Mouse (Mus musculus): ENCODE results near the gene Fuca1. TPM values are rescaled to one million over a fixed set of nuclear protein-coding genes. Genes with fewer than 3 reads are reported as not detected.

Fuca1 gene
- polyA plus RNA-seq (2015; fragmentation: Nextera tagmentation; extraction: Ambion mirVana) = 66.0 and 70.1 TPM in 2 replicates

DNA sequence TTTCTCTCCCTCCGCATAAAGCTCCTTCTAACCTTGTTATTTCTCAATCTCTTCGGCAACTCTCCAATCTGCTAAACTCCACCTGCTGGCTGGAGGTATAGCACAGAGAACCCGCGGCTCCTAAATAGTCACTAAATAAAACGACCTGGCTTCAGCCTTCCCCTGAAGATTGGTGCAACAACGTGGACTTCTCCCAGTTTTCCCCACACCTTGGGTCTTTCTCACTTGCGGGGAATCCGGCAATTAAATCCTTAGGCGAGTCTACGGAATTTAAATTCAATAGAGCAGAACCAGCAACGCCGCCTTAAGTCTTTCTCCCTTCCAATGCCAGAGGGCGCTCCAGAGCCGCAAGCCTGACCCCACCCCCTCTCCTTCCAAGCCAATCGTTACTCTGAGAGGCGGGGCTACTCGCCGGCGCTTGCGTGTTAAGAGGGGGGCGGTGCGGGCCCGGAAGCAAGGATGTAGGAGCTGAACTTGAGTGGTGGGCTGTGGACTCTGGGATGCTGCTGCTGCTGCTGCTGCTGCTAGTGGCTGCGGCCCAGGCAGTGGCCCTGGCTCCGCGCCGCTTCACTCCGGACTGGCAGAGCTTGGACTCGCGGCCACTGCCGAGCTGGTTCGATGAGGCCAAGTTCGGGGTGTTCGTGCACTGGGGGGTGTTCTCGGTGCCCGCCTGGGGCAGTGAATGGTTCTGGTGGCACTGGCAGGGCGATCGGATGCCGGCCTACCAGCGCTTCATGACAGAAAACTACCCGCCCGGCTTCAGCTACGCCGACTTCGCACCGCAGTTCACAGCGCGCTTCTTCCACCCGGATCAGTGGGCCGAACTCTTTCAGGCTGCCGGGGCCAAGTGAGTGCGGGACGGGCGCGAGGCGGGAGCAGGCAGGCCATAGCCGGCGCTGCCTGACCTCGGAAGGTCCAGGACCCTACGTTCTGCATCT is at the start of gene Fuca1:
TSS of gene Fuca1 (plus strand) at position 432 of the 938 bp plus-strand sequence.
- ATAC-seq = peak; percentile 97
- Histone ChIP-seq H3K36me3 (ENCODE audit: control insufficient read depth, insufficient read depth, low read length) (peaks cover 1% of the 10 kb centered on the region; the same call in 1 of the 2 replicates), H3K9me3 (replicated peaks; ENCODE audit: control insufficient read depth, low read length, poor library complexity, severe bottlenecking) (no peaks in the 10 kb centered on the region), H3K27ac (ENCODE audit: low read length) (peak within 1 kb of the TSS; percentile 76), H3K4me2 (ENCODE audit: low read length) (peak within 1 kb of the TSS; percentile 91), H3K4me3 (ENCODE audit: low read depth, low read length) (peak within 1 kb of the TSS; percentile 57), H3K4me1 (ENCODE audit: control insufficient read depth, insufficient read depth, low read length) (peaks cover 8% of the 10 kb centered on the region), H3K9ac (ENCODE audit: low read depth, low read length) (peak within 1 kb of the TSS; percentile 74), H3K27me3 (ENCODE audit: control insufficient read depth, insufficient read depth, low read depth, low read length) (no peaks in the 10 kb centered on the region)
- WGBS = 1% methylated on average over 58 of the region's 60 CpGs

DNA sequence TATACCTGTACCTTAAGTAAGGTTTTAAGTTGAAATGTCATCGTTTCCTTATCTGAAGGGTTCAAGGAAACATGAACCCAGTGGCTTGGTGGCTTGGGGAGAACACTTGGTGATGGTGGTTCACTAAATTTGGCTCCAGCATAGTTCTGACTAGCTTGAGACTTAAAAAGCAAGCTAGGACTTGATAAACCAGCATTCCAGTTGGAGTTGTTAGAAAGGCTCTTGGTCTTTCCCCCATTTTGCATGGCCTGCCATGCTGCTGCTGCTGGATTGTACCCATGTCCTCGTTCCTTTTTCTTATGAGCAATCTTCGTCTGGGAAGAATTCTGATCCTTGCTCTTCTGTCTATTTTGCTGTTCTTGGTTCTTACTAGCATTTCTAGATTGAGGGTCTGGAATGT is 48.5 kb upstream of the Fuca1 start:
- H3K27ac ChIP-seq (ENCODE audit: low read length) = no peak overlapping the region
- no peak for ATAC-seq
- 42% methylated on average over 3 of the region's 3 CpGs for WGBS
- H3K4me1 ChIP-seq (ENCODE audit: control insufficient read depth, insufficient read depth, low read length) = peaks cover 33% of the 10 kb centered on the region
- peaks cover 7% of the 10 kb centered on the region for H3K36me3 ChIP-seq (ENCODE audit: control insufficient read depth, insufficient read depth, low read length)
- H3K4me2 ChIP-seq (ENCODE audit: low read length) = peak overlapping the region; percentile 75
- no peak overlapping the region for H3K9ac ChIP-seq (ENCODE audit: low read depth, low read length)
- peak overlapping the region; percentile 79 for H3K4me3 ChIP-seq (ENCODE audit: low read depth, low read length)
- H3K27me3 ChIP-seq (ENCODE audit: control insufficient read depth, insufficient read depth, low read depth, low read length) = no peaks in the 10 kb centered on the region
- H3K9me3 ChIP-seq (replicated peaks; ENCODE audit: control insufficient read depth, low read length, poor library complexity, severe bottlenecking) = no peaks in the 10 kb centered on the region

DNA sequence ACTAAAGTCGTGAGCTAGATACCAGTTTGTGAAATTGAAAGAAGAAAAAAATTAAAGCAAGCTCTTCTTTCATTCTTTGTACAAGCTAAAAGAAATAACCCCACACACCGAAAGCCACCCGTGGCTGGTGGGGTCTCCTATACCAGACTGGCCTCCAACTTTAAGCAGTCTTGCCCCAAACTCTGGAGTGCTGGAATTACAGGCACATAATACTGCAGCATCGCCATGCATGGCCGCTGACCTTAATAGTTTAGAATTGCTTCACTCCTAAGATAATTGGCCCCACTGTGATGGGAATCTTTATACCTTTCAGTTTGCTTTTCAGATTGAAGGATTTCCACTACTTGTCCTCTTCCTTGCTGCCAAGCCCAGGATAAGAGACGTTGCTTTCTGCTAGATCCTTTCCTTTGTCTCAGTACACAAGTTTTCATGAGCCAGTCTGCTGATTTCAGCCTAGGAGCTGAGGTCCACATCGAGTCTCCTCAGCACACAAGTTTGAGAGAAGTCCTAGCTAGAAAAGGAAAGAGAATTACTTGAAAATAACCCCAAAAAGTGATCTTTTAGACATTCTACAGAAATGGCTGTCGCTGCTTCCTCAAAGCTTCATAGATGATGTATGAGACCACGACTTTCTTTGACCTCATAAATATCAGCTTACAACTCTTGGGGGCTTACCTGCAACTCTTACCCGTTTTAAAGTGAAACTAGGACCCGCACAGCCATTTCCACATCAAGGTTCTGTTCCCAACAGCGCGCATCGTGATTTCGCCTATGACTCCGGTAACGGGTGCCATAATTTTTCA is 47.7 kb upstream of the Fuca1 start:
- peak overlapping the region; percentile 88 for H3K9ac ChIP-seq (ENCODE audit: low read depth, low read length)
- peak overlapping the region; percentile 79 for H3K4me3 ChIP-seq (ENCODE audit: low read depth, low read length)
- no peak for ATAC-seq
- H3K9me3 ChIP-seq (replicated peaks; ENCODE audit: control insufficient read depth, low read length, poor library complexity, severe bottlenecking) = no peaks in the 10 kb centered on the region
- peaks cover 33% of the 10 kb centered on the region for H3K4me1 ChIP-seq (ENCODE audit: control insufficient read depth, insufficient read depth, low read length)
- peaks cover 7% of the 10 kb centered on the region for H3K36me3 ChIP-seq (ENCODE audit: control insufficient read depth, insufficient read depth, low read length)
- H3K27ac ChIP-seq (ENCODE audit: low read length) = peak overlapping the region; percentile 99
- peak overlapping the region; percentile 75 for H3K4me2 ChIP-seq (ENCODE audit: low read length)
- WGBS = 6% methylated on average over 17 of the region's 17 CpGs
- no peaks in the 10 kb centered on the region for H3K27me3 ChIP-seq (ENCODE audit: control insufficient read depth, insufficient read depth, low read depth, low read length)

DNA sequence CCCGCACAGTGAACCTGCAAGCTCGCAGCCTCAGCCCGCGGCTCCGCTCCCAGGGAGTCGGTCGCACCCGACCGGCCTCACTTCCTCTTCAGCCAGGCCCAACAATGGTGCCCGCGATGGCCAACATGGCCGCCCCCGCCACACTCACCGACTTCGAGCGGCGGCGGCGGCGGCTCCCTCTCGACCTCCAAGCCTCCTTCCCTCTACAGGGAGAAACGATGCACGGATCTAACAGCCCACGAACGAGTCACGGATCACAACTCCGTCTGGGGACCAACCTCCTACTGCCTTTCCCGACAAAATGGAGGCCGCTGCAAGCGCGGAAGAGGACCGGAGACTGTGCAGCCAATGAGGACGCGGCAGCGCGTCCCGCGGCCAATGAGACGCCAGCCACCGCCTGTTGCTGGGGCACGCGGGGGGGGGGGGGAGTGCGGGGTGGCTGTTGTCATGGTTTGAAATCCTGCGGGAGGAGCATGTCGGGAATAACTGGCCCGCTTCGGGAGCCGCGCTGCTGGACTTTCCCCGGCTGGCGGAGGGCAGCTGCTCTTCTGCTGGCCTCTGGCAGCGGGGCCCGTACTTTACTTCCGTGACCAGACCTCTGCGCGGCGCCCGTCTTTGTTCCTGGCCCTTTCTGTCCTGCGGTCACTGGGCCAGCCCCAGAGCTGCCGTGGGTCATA is 46.9 kb upstream of the Fuca1 start, which contains the start of gene Pnrc2:
TSS of gene Pnrc2 (minus strand) at position 325 of the 677 bp plus-strand sequence.
- Histone ChIP-seq H3K9ac (ENCODE audit: low read depth, low read length) (peak within 1 kb of the TSS; percentile 88), H3K4me1 (ENCODE audit: control insufficient read depth, insufficient read depth, low read length) (peaks cover 33% of the 10 kb centered on the region), H3K27ac (ENCODE audit: low read length) (peak within 1 kb of the TSS; percentile 99), H3K36me3 (ENCODE audit: control insufficient read depth, insufficient read depth, low read length) (peaks cover 7% of the 10 kb centered on the region), H3K4me2 (ENCODE audit: low read length) (peak within 1 kb of the TSS; percentile 83), H3K4me3 (ENCODE audit: low read depth, low read length) (peak within 1 kb of the TSS; percentile 79), H3K27me3 (ENCODE audit: control insufficient read depth, insufficient read depth, low read depth, low read length) (no peaks in the 10 kb centered on the region), H3K9me3 (replicated peaks; ENCODE audit: control insufficient read depth, low read length, poor library complexity, severe bottlenecking) (no peaks in the 10 kb centered on the region)
- peak; percentile 94 for ATAC-seq
- WGBS = under 1% methylated on average over 57 of the region's 60 CpGs

DNA sequence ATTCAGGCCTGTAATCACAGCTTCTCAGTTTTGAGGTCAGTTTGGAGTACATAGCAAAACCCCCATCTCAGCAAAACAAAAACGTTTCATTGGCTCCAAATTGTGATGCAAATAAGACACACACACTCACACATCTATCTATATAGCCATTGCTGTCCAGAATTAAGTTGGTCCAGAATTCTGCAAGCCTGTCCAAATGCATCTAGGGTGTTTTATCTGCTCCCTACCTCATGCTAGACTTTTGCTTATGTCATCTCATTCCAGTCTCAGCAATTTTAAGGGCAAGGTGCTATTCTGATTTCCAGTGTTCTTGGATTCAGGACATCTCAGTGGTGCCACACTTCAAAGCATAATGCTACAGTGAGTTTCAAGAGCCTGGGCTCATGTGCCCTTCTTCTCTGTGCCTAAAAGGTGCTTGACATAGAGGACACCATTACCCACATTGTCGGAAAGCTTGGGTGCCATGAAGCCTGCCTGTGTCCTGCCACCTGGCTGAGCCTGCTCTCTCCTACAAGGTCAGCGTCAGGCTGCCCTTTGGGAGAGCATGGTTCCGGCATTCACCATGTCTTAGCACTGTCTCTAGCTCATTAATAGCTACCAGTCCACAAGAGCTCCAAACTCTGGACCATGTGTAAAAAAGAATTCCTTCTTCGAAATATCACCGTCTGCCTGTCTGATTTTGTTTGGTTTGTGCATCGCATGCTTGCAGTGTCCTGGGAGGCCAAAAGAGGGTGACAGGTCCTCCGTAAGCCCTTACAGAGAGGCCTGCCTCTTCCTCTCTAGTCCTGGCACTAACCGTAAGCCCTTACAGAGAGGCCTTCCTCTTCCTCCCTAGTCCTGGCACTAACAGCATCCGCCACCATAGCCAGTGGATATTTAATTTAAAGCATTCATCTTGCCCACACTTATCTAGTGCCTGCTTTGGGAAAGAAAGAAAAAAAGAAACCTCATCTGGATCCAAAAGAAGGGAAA is 45.7 kb upstream of the Fuca1 start:
- Histone ChIP-seq H3K36me3 (ENCODE audit: control insufficient read depth, insufficient read depth, low read length) (peaks cover 2% of the 10 kb centered on the region; the same call in 1 of the 2 replicates), H3K4me3 (ENCODE audit: low read depth, low read length) (no peak overlapping the region), H3K27ac (ENCODE audit: low read length) (peak overlapping the region; percentile 99; the same call in 1 of the 2 replicates), H3K27me3 (ENCODE audit: control insufficient read depth, insufficient read depth, low read depth, low read length) (no peaks in the 10 kb centered on the region), H3K9ac (ENCODE audit: low read depth, low read length) (no peak overlapping the region), H3K9me3 (replicated peaks; ENCODE audit: control insufficient read depth, low read length, poor library complexity, severe bottlenecking) (no peaks in the 10 kb centered on the region), H3K4me1 (ENCODE audit: control insufficient read depth, insufficient read depth, low read length) (peaks cover 33% of the 10 kb centered on the region), H3K4me2 (ENCODE audit: low read length) (peak overlapping the region; percentile 83)
- ATAC-seq = no peak
- WGBS = 74% methylated on average over 10 of the region's 10 CpGs

DNA sequence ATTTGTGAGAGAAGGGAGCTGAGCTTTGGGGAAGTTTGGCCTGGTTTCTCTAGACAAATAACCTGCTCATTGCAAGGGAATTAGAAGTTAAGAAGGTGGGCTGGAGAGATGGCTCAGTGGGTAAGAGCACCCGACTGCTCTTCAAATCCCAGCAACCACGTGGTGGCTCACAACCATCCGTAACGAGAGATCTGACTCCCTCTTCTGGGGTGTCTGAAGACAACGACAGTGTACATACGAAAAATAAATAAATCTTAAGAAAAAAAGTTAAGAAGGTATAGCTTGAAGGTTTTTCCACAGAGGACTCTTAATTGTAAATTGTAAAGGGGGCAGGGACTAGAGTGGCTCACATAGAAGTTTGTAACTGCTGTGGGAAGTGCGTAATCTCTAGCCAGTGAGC is 45.0 kb upstream of the Fuca1 start:
- Histone ChIP-seq H3K27ac (ENCODE audit: low read length) (no peak overlapping the region), H3K9me3 (replicated peaks; ENCODE audit: control insufficient read depth, low read length, poor library complexity, severe bottlenecking) (no peaks in the 10 kb centered on the region), H3K4me2 (ENCODE audit: low read length) (no peak overlapping the region), H3K4me1 (ENCODE audit: control insufficient read depth, insufficient read depth, low read length) (peaks cover 30% of the 10 kb centered on the region), H3K9ac (ENCODE audit: low read depth, low read length) (no peak overlapping the region), H3K27me3 (ENCODE audit: control insufficient read depth, insufficient read depth, low read depth, low read length) (no peaks in the 10 kb centered on the region), H3K4me3 (ENCODE audit: low read depth, low read length) (no peak overlapping the region), H3K36me3 (ENCODE audit: control insufficient read depth, insufficient read depth, low read length) (peaks cover 2% of the 10 kb centered on the region; the same call in 1 of the 2 replicates)
- no peak for ATAC-seq
- 16% methylated on average over 7 of the region's 7 CpGs for WGBS

DNA sequence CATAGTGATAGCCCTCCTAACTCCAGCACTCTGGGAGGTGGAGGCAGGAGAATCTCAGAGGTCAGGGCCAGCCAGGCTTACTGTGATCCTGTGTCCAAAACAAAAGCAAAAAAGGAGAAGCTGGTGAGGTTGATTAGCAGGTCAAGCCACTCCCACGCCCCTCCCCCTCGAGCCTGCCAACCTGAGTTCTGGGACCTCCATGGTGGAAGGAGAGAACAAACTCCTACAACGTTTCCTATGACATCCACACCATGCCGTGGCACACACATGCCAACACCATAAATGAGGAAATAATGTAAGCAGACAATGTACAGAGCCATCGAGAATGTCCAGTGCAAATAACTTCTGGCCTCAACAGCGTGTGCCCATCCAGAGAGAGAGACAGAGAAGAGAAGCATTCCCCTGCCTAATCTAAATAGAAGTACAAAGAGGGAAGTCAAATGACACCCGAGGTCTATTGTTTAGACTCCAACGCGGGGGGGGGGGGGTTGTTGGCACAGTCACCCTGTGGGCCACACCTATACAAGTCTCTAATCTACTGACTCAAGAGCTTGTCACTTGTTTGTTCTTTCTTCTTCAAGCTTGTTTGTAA is 44.4 kb upstream of the Fuca1 start:
- H3K36me3 ChIP-seq (ENCODE audit: control insufficient read depth, insufficient read depth, low read length) = peaks cover 2% of the 10 kb centered on the region; the same call in 1 of the 2 replicates
- peak overlapping the region; percentile 54 for H3K4me2 ChIP-seq (ENCODE audit: low read length)
- no peak for ATAC-seq
- peak overlapping the region; percentile 13; the same call in 1 of the 2 replicates for H3K4me3 ChIP-seq (ENCODE audit: low read depth, low read length)
- peaks cover 26% of the 10 kb centered on the region for H3K4me1 ChIP-seq (ENCODE audit: control insufficient read depth, insufficient read depth, low read length)
- WGBS = 1% methylated on average over 9 of the region's 9 CpGs
- H3K27ac ChIP-seq (ENCODE audit: low read length) = 0 out of 2 replicates have a peak overlapping the region, but pooled peaks have one; percentile 18
- no peak overlapping the region for H3K9ac ChIP-seq (ENCODE audit: low read depth, low read length)
- no peaks in the 10 kb centered on the region for H3K9me3 ChIP-seq (replicated peaks; ENCODE audit: control insufficient read depth, low read length, poor library complexity, severe bottlenecking)
- no peaks in the 10 kb centered on the region for H3K27me3 ChIP-seq (ENCODE audit: control insufficient read depth, insufficient read depth, low read depth, low read length)

All from midbrain, embryonic 16.5 days (tissue).